Mouse (Mus musculus) lung, embryonic 16.5 days (tissue): ENCODE data around the gene Spop. TPM values are rescaled to one million over a fixed set of nuclear protein-coding genes. Genes with fewer than 3 reads are reported as not detected.

Source experiments
- ATAC-seq: fragments of 200-750 bp; cut with Nextera tagmentation; 2 replicates; pipeline ENCODE4 v1.8.0; 2017; ENCODE audit warnings: low read depth, mild to moderate bottlenecking, moderate library complexity
- H3K27ac ChIP-seq: fragments of 300-500 bp; sonication (generic); 2 replicates; pipeline ENCODE4 v1.5.1; 2014; ENCODE audit warnings: mild to moderate bottlenecking, control low read depth, low read length
- H3K27me3 ChIP-seq: fragments of 300-500 bp; sonication (generic); 2 replicates; pipeline ENCODE4 v1.6.1; 2014; ENCODE audit warnings: low read depth, low read length, mixed read lengths; ENCODE audit not compliant: control insufficient read depth, insufficient read depth
- H3K36me3 ChIP-seq: fragments of 300-500 bp; sonication (generic); 2 replicates; pipeline ENCODE4 v1.6.1; 2014; ENCODE audit warnings: low read length; ENCODE audit not compliant: control insufficient read depth, insufficient read depth
- H3K4me1 ChIP-seq: fragments of 300-500 bp; sonication (generic); replicated peaks from 2 replicates; pipeline ENCODE4 v1.6.1; 2014; ENCODE audit warnings: low read length, mixed read lengths; ENCODE audit not compliant: control insufficient read depth, insufficient read depth
- H3K4me2 ChIP-seq: fragments of 300-500 bp; sonication (generic); 2 replicates; pipeline ENCODE4 v1.6.1; 2014; ENCODE audit warnings: low read depth, low read length, control low read depth
- H3K4me3 ChIP-seq: fragments of 300-500 bp; sonication (generic); 2 replicates; pipeline ENCODE4 v1.5.1; 2014; ENCODE audit warnings: mild to moderate bottlenecking, low read length, control low read depth
- H3K9ac ChIP-seq: fragments of 300-500 bp; sonication (generic); 2 replicates; pipeline ENCODE4 v1.6.1; 2014; ENCODE audit warnings: low read length, control low read depth
- H3K9me3 ChIP-seq: fragments of 300-500 bp; sonication (generic); 2 replicates; pipeline ENCODE4 v1.6.1; 2016; ENCODE audit warnings: low read length; ENCODE audit not compliant: control insufficient read depth
- WGBS: fragments of 180-500 bp; shearing (Covaris S2); extraction: QIAGEN DNeasy Blood & Tissue Kit; methylation state at CpG from one replicate; pipeline ENCODE4 v1.1.7; 2014; 5-methylcytosine and 5-hydroxymethylcytosine counted together
- polyA plus RNA-seq: library from polyadenylated mRNA; unstranded; fragments of >200 nt; fragmentation: Nextera tagmentation; extraction: Ambion mirVana; gene quantifications from 2 replicates; pipeline ENCODE4 v1.2.1, GENCODE M21; 2015

The Spop gene
- polyA plus RNA-seq, 1 experiment from 2014 or later, result 150 TPM

DNA sequence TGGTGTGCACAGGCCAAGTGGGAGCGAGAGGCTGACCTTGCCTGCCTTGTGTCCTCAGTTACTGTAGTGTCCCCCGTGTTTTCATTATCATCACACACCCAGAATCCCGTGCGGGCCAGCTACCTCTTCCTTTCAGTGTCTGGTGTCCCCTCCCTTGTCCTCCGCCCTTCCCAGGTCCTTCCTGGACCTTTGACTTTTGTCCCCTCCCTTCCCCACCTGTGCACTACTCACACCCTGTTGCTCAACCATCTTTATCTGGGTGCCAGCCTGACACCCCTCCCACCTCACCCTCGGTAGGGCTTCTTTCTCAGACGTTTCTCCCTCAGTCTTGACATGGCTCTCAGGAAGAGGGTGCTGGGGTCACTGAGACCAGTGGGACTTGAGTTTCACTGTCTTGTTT is 26.5 kb upstream of the Spop start:
- no peak for ATAC-seq
- no peak overlapping the region for H3K27ac ChIP-seq
- H3K9me3 ChIP-seq, result no peaks in the 10 kb centered on the region
- H3K27me3 ChIP-seq, result no peaks in the 10 kb centered on the region
- 78% methylated on average over 7 of the region's 7 CpGs for WGBS
- H3K36me3 ChIP-seq, result peaks cover 14% of the 10 kb centered on the region; the same call in 1 of the 2 replicates
- H3K9ac ChIP-seq, result no peak overlapping the region
- H3K4me2 ChIP-seq, result no peak overlapping the region
- H3K4me3 ChIP-seq, result no peak overlapping the region
- H3K4me1 ChIP-seq, result peaks cover 8% of the 10 kb centered on the region; the same call in 1 of the 2 replicates

DNA sequence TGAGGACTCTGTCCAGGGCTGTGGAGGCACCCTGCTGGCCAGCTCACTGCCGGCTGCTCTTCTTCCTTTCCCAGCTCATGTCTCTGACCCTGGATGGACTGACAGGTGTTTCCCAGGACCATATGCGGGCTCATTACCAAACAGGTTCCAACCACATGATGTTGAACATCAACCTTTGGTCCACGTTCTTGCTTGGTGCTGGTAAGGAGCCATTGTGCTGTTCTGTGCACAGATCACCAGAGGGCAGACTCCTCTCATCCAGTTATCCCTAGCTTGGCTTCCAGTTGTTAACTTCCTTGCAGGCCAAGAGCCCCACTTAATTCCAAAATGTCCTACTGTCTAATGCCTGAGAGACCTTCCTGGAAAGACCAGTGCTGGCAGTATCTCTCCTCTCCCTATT is 24.9 kb upstream of the Spop start:
- WGBS, result 70% methylated on average over 3 of the region's 3 CpGs
- H3K36me3 ChIP-seq, result peaks cover 14% of the 10 kb centered on the region; the same call in 1 of the 2 replicates

DNA sequence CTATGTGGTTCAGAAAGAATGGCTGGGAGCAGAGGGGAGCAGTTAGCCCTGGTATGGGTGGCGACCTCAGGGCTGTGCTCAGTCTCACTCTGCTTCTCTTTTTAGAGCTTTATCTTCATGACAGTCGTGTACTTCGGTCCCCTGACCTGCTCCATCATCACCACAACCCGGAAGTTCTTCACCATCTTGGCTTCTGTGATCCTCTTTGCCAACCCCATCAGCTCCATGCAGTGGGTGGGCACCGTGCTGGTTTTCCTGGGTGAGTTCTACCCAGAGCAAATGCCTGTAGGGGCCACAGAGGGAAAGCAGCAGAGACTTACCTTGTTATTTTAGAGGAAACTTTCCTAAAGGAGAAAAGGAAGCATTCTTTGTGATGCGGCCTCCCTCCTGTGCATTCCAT is 23.5 kb upstream of the Spop start:
- Histone ChIP-seq H3K36me3 (peaks cover 14% of the 10 kb centered on the region; the same call in 1 of the 2 replicates), H3K9me3 (no peaks in the 10 kb centered on the region), H3K27me3 (no peaks in the 10 kb centered on the region), H3K4me1 (peaks cover 7% of the 10 kb centered on the region; the same call in 1 of the 2 replicates), H3K9ac (no peak overlapping the region), H3K4me2 (no peak overlapping the region), H3K27ac (no peak overlapping the region), H3K4me3 (no peak overlapping the region)
- WGBS, result 87% methylated on average over 6 of the region's 6 CpGs
- no peak for ATAC-seq

More for the DNA sequence above, 24.9 kb upstream of the Spop start:
- no peak overlapping the region for H3K27ac ChIP-seq
- no peak for ATAC-seq
- H3K9ac ChIP-seq, result no peak overlapping the region
- H3K9me3 ChIP-seq, result no peaks in the 10 kb centered on the region
- peaks cover 8% of the 10 kb centered on the region; the same call in 1 of the 2 replicates for H3K4me1 ChIP-seq
- H3K4me2 ChIP-seq, result no peak overlapping the region
- no peak overlapping the region for H3K4me3 ChIP-seq
- no peaks in the 10 kb centered on the region for H3K27me3 ChIP-seq

DNA sequence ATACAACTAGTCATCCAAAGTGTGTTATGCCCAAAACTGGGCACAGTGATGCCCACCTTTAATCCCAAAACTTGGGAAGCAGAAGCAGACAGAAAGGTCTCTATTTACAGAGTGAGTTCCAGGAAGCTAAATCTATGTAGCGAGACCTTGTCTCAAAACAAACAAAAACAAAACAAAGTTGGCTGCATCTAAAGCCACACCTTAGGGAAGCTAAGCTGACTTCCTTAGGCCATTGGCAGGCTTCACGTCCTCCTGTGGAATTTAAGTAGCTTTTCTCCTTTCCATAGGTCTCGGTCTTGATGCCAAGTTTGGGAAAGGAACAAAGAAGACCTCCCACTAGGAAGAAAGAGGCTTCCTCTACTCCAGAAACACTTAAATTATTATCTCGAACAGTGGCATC is 22.7 kb upstream of the Spop start:
- Histone ChIP-seq H3K4me2 (no peak overlapping the region), H3K9ac (no peak overlapping the region), H3K4me3 (no peak overlapping the region), H3K9me3 (no peaks in the 10 kb centered on the region), H3K36me3 (peaks cover 14% of the 10 kb centered on the region; the same call in 1 of the 2 replicates), H3K27me3 (no peaks in the 10 kb centered on the region), H3K4me1 (no peaks in the 10 kb centered on the region), H3K27ac (no peak overlapping the region)
- 69% methylated on average over 4 of the region's 4 CpGs for WGBS
- ATAC-seq, result no peak

DNA sequence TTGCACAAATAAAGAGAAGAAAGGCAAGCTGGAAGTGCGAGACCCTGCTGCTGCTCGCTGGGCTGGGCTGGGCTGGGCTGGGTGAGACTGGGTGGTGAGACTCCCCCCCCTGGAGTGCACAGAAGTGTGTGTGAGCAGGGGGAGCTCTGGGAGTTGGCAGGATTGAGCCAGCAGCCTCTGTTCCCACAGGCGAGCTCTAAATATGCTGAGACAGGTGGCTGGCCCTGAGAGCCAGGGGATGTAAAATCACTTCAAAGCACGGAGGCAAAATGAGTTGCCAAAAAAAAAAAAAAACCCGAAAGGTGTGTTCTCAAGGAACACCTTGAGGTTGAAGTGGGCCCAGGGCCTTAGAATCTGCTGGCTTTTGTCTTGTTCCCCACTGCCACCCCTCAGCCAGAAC is 22.1 kb upstream of the Spop start:
- no peak for ATAC-seq
- H3K4me3 ChIP-seq, result no peak overlapping the region
- no peaks in the 10 kb centered on the region for H3K9me3 ChIP-seq
- no peak overlapping the region for H3K4me2 ChIP-seq
- H3K9ac ChIP-seq, result no peak overlapping the region
- no peak overlapping the region for H3K27ac ChIP-seq
- WGBS, result 55% methylated on average over 5 of the region's 5 CpGs
- H3K36me3 ChIP-seq, result peaks cover 14% of the 10 kb centered on the region; the same call in 1 of the 2 replicates
- no peaks in the 10 kb centered on the region for H3K27me3 ChIP-seq
- no peaks in the 10 kb centered on the region for H3K4me1 ChIP-seq

DNA sequence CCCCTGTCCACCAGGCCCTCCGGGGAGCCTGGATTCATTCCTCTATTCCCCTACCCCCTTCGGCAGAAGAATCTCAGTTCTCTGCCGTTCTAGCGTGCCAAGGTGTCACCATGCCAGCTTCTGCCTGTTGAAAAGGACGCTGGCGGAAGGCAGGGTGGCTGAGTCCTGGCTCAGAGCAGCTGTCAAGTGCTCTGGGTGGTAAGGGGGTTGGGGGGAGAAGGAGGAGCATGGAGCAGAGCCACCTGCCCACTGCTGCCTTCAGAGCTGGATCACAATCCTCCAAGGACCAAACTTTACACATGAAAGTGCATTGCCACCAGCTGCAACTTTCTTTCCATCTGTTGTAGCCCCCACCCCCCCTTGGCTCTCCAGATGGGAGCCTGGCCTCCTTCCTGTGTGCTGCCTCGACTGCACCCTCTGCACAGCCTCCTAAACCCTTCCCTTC is 21.6 kb upstream of the Spop start:
- no peak overlapping the region for H3K4me3 ChIP-seq
- no peaks in the 10 kb centered on the region for H3K27me3 ChIP-seq
- no peak overlapping the region for H3K27ac ChIP-seq
- H3K36me3 ChIP-seq, result peaks cover 14% of the 10 kb centered on the region; the same call in 1 of the 2 replicates
- no peak for ATAC-seq
- no peaks in the 10 kb centered on the region for H3K9me3 ChIP-seq
- H3K9ac ChIP-seq, result no peak overlapping the region
- 46% methylated on average over 7 of the region's 7 CpGs for WGBS
- no peaks in the 10 kb centered on the region for H3K4me1 ChIP-seq
- no peak overlapping the region for H3K4me2 ChIP-seq

DNA sequence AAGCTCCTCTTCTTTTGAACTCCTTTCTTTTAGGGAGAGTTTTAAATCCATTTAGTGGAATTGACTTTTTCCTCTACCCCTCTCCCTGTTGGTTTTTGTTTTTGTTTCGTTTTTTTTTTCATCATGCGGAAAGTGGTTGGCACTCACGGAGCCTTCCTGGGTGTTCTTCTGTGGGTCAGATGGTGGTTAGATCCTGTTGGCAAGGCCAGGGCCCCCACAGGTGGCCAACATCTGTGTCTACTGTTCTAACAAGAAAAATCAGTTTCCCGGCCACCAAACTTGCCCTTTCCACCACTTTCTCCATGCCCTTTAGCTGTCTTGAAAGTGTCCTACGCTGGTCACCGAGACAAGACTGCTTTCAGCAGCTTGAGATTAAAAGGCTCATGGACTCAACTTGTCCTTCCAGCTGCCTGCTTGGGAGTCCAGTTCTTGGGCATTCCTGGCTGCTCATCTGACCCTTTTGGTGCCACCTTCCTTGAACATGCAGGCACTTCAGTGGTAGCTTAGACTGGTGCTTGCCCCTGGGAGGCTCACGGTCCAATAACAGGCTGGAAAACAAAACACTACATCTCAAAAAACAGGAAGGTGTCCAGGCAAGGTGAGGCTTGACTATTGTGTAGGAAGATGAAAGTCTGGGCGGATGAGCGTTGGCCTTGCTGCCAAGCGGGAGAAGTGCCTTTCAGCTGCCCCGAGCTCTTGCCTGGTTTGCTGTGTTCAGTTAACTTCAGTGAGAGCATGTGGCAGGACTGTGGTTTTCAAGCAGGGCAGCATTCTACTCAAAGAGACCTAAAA is 21.0 kb upstream of the Spop start:
- no peak for ATAC-seq
- H3K4me3 ChIP-seq, result no peak overlapping the region
- no peak overlapping the region for H3K27ac ChIP-seq
- no peak overlapping the region for H3K4me2 ChIP-seq
- no peaks in the 10 kb centered on the region for H3K9me3 ChIP-seq
- H3K9ac ChIP-seq, result no peak overlapping the region
- WGBS, result 72% methylated on average over 11 of the region's 11 CpGs
- H3K4me1 ChIP-seq, result no peaks in the 10 kb centered on the region
- H3K36me3 ChIP-seq, result peaks cover 10% of the 10 kb centered on the region; the same call in 1 of the 2 replicates
- no peaks in the 10 kb centered on the region for H3K27me3 ChIP-seq

DNA sequence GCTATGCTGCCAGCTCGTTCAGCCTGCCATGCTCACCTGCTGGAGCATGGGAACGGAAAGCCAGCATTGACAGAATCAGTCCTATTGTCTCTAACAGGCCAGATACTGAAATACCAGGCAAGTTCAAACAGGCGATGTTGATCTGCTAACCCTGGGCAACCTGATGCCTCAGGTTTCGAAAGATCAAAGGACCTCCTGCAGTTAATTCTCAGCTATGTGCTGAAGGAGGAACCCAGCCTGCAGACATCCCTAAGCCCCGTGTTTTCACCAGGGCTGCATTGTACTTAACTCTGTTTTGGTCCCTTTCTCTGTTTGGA is 20.4 kb upstream of the Spop start:
- no peak overlapping the region for H3K4me3 ChIP-seq
- no peak overlapping the region for H3K4me2 ChIP-seq
- no peaks in the 10 kb centered on the region for H3K27me3 ChIP-seq
- ATAC-seq, result no peak
- no peaks in the 10 kb centered on the region for H3K4me1 ChIP-seq
- H3K27ac ChIP-seq, result no peak overlapping the region
- H3K36me3 ChIP-seq, result peaks cover 8% of the 10 kb centered on the region; the same call in 1 of the 2 replicates
- no peak overlapping the region for H3K9ac ChIP-seq
- H3K9me3 ChIP-seq, result no peaks in the 10 kb centered on the region
- WGBS, result 24% methylated on average over 5 of the region's 5 CpGs

DNA sequence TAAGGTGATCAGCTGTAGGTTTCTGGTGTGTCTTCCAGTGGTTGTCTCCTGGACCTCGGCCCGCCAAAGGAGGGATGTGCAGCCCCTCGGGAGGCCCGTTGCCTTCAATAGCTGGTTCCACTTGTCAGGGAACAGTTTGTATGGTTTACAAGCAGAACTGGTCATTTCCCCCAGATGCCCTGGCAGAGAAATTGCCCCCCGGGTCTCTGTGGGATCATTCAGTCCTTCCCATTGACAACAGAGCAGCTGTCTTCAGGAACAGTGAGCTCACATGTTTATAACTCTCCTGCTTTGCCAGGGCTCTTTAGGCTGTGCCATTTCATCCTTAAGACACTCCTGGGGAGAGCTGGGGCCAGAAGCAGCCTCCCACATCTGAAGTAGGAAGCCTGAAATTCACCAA is 19.8 kb upstream of the Spop start:
- no peak overlapping the region for H3K4me2 ChIP-seq
- no peaks in the 10 kb centered on the region for H3K4me1 ChIP-seq
- no peak overlapping the region for H3K27ac ChIP-seq
- WGBS, result 39% methylated on average over 5 of the region's 5 CpGs
- no peaks in the 10 kb centered on the region for H3K27me3 ChIP-seq
- peaks cover 6% of the 10 kb centered on the region; the same call in 1 of the 2 replicates for H3K36me3 ChIP-seq
- H3K4me3 ChIP-seq, result no peak overlapping the region
- no peak for ATAC-seq
- no peak overlapping the region for H3K9ac ChIP-seq
- no peaks in the 10 kb centered on the region for H3K9me3 ChIP-seq
